Mouse (Mus musculus) left cerebral cortex, adult 9 months (tissue): ENCODE results near the gene Gpn1.
"Not testable (repeated sequence)": the region's sequence is repeated elsewhere in the genome, so short reads cannot be mapped to it uniquely, and the experiment has no call there.

ENCODE experiments used
- DNase-seq, 2 experiments: peaks; one replicate each; pipeline ENCODE4 v3.0.0; 2022; ENCODE audit warnings: low spot score in 2 of 2

Gpn1 gene

GRCm38 (mm10) chr5:31494513-31495297 lies at the start of gene Gpn1:
Gpn1 (plus strand) TSS chr5:31494741.
- peak; percentile 77 to 94 for DNase-seq

DNA sequence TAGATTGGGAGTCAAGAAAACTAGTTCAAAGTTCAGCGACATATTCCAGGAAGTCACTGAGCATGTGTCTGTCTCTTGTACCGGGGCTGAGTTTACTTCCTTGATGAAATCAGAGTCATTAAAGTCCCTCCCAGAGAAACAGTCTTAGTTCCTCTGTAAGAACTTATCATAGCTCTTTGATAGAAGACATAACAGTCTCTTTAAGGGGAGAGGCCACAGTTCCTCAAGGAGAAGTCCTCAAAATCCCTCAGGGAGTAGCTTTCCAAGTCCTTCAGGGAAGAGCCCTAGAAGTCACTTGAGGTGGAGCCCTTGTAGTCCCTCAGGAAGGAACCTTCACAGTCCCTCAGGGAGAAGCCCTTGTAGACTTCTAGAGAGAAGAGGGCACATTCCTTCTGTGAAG lies 43.2 kb upstream of the Gpn1 start:
- no peak for DNase-seq

- peak; percentile 91 to 94 for DNase-seq
Observed at GRCm38 (mm10) chr5:31451878-31452561, 42.5 kb upstream of the Gpn1 start, which contains the start of gene Zfp512. Zfp512 (plus strand) TSS chr5:31452431.

DNA sequence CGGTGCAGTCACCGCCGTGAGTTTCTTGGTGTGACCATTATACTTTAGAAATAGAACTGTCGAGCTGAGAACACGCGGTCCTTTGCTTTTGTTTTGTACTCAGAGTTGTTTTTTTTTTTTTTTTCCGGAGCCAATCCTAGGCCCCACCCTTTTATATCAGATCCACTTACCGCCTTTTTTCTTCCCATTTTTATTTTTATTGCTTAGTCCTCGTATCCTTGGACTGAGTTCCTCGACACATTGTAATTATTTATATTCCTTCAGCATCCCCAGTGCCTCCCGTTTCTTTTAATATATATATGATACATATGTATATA lies 42.0 kb upstream of the Gpn1 start:
- no peak for DNase-seq

DNA sequence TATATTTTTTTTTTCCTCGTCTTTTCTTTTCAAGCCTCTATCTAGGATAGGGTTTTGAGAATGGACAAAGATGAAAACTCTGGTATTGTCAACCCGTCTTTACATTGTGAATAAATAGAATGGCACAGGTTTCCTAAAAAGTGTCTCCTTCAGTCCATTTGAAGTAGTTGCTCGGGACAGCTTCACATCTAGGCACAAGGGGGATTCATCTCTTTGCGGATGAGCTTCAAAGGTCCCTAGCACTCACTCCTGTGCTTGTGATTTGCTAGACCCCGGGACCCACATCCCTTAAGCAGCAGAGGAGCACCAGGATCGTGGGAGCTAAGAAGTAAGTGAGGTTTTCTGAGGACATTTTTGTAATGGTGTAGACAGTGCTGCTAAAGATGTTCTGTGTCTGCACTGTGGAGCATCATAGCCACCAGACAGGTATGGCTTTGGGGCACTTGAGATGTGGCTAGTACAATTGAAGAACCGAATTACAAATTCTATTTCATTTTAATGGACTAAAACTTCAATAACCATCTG lies 41.6 kb upstream of the Gpn1 start:
- no peak for DNase-seq

DNA sequence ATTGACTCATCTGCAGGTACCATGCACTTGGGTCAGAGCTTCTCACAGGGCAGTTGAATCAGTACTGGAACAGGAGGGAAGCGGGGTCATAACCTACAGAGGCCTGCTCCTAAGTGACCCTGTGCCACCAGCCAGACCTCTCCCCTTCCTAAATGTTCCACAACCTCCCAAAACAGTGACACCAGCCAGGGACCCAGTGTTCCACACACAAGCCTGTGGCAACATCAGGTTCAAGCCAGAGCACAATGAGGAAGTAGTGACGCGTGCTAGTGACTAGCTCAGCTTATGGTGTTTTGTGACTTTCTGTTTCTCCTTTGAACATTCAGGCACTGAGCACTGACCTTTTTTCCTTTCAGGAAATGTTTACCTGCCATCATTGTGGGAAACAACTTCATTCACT lies 26.7 kb upstream of the Gpn1 start:
- DNase-seq: no peak

DNA sequence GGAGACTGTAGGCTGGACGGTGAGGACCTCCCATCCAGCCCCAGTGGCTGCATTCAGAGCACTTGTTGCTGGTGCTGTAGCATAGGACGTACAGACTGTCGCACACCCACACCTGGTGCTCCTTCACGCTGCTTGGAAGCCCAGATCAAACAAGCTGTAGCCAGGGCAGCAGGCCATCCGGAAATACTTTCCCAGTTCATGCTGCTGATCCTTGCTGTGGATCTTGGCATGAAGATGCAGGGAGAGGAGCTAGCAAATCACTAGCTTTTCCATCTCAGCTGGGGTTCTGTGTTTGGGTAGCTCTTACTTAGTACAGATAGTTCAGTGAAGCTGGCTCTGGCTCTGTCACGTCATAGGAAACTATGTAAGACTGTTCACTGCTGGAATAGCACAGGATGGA lies 24.8 kb upstream of the Gpn1 start:
- DNase-seq: no peak

DNA sequence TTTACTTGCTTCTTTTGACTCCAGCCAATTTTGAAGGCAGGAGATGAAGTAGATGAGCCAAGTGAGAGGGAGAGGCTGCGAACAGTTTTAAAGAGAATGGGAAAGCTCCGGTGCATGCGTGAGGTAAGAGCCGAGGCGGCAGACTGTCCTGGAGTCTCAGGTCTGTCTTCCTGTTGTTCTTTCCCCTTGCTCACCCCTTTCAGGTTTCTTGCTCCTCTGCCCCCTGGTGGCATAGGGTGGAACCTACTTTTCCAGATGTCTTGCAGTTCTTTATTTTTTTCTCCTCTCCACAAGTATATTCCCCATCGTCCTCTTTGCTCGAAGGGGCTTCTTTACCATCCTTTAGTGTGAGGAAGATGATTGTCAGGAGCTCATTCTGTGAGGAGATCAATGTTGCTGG lies 24.2 kb upstream of the Gpn1 start:
- peak in 1 of 2 experiments; percentile 42 for DNase-seq

DNA sequence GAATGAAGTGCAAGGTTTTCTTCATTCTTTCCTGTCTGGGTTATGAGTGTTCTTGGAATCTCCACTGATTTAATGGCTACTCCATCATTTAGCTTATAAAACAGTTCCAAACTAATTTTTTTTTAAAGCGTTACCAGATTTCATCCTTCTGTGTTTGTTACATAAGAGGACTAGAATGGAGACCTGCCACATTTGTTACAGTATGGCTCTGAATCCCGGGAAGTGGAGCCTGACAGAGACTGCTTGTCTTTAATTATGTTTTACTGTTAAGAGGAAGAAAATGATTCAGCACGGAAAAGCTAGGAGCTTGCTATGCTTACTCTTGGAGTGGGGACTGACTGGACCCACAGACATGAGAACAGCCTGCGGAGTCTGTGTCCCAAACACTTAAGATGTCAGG lies 14.0 kb upstream of the Gpn1 start:
- no peak for DNase-seq

DNA sequence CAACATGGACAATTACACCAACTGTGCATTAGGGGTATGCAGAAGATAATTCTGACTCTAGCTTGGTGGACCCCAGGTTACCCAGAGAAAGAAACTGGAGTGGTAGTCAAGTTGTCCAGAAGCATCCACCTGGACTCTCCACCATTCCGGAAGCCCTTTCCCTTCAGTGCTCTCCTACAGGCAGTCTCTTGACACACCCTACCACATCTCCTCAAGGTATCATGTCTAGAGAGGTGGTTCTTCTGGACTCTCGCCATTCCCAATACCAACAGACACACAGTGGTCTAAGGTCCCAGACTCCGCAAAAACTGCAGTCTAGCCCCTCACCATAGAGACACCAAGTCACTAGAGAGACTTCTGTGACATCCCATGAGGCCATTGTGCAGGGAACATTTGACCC lies 9.1 kb upstream of the Gpn1 start, which contains the start of gene 4930548H24Rik:
Gene 4930548H24Rik, plus strand, starts transcription at position 301 of the 400 bp plus-strand sequence.
- DNase-seq: no peak

- DNase-seq: no peak
Observed at GRCm38 (mm10) chr5:31487889-31488288, 6.7 kb upstream of the Gpn1 start.

- DNase-seq: no peak
Observed at GRCm38 (mm10) chr5:31489116-31489769, 5.3 kb upstream of the Gpn1 start.

GRCm38 (mm10) chr5:31492031-31492430 lies 2.5 kb upstream of the Gpn1 start:
- no peak for DNase-seq

DNA sequence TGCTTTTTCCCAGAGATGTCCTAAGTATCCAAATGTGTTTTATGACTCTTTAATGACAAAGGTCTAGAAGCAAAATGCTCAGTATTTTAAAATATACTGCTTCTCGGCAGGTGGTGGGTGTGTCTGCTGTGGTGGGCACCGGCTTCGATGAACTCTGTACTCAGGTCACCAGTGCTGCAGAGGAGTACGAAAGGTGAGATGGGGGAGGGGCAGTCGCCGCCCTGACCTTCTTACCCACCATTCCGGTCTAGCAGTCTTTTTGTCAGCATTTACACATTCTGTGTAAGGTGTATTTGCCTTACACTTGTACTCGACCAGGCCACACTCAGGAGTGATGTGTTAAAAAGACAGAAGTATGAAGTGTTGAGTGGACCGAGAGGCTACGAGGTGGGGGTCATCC lies 10.3 kb downstream of the Gpn1 start:
- DNase-seq: no peak

GRCm38 (mm10) chr5:31512481-31512880 lies 17.9 kb downstream of the Gpn1 start:
- no peak for DNase-seq

DNA sequence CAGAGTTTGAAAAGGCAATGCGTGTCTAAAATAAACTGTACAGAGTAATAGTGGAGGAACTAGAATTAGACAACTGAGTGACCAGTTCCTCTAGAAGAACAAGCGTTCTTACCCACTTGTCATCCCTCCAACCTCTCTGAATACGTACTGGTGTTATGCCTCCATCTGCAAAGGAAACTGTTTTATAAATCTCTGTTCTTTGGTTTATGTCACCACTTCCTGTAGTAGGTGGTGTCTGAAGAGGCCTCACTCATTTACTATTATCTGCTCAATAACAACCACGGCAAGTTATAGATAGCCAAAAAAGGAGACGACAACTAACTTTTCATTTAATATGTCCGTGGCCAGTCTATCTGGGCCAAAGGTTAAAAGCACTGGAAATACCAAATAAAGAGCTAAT lies 26.0 kb downstream of the Gpn1 start:
- no peak for DNase-seq

DNA sequence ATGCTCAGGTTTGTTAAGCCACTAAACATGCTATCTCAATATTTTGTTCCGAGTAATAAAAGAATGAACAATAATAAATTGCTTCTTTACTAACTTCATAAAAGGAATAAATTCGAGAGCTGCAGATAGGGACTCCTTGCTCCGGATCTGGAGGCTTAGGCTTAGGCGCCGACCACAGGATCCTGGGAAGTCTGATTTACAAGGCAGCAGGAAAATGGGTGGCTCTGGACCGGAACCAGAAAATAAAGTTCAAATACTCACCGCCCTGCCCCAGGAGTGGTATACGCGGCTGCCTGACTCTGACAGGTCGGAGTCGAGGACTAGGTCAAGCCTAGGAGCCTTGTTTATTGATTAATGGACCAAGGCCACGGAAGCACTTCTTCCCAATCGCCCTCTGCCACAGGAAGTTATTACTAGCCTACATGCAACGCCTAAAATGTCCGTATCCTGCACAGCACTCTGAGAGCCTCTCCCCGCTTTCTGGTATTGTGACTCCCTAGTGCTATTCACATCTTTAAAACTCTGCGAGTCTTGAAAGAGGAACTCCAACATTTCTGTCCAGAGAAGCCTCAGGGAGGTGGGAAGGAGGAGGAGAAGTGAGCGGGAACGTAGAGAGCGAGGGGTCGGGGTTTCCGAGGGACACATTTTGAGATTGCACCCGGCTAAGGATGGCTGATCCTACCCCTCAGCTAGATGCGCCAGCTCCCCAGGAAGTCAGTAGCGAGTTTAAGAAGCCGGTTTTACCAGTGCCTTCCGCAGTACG lies 32.0 kb downstream of the Gpn1 start, which contains the start of gene Slc4a1ap:
Gene Slc4a1ap, plus strand, starts transcription at position 642 of the 763 bp plus-strand sequence.
- DNase-seq: peak; percentile 51 to 83

GRCm38 (mm10) chr5:31527117-31527680 lies 32.7 kb downstream of the Gpn1 start:
- no peak for DNase-seq

- DNase-seq: not testable (repeated sequence)
Observed at GRCm38 (mm10) chr5:31527707-31528106, 33.2 kb downstream of the Gpn1 start, which contains the start of gene Supt7l. Supt7l (minus strand) TSS chr5:31527807.

- DNase-seq: no peak
Observed at GRCm38 (mm10) chr5:31528560-31528959, 34.0 kb downstream of the Gpn1 start.

- no peak for DNase-seq
Observed at GRCm38 (mm10) chr5:31535228-31535627, 40.7 kb downstream of the Gpn1 start.
